Mouse (Mus musculus) kidney, adult 10 weeks (tissue): ENCODE data around the gene Ffar1. TPM values are rescaled to one million over a fixed set of nuclear protein-coding genes. Genes with fewer than 3 reads are reported as not detected.

Source experiments
- polyA plus RNA-seq: library from polyadenylated mRNA; stranded (reverse); fragments of 350-450 nt; fragmentation: Illumina TruSeq; extraction: RNeasy Lipid Tissue Mini Kit (QIAGEN cat#74804); gene quantifications from one replicate; pipeline ENCODE4 v1.2.3, GENCODE M21; 2014; ENCODE audit warnings: low read depth, low replicate concordance

Gene Ffar1
- not detected for polyA plus RNA-seq

DNA sequence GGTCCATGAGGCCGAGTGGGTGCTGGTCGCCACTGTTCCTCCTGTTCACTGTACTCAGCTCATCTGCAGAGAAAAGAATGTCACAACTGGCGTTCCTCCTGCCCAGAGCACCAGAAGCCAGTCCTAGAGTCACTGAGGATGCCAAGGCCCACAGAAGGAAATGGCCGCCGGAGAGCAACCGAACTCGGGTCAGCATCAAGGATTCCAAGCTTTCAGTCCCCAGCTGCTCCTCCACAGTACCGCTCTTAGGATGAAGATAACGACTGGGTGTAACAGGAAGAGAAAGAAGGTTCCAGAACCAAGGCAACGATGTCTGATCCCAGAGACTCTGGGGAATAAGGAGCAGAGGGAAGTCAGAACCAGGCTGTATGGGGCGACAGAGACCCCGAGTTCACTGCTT, at the start of gene Ffar1:
Gene Ffar1 (minus strand): TSS at position 101 of the 400 bp plus-strand sequence.

DNA sequence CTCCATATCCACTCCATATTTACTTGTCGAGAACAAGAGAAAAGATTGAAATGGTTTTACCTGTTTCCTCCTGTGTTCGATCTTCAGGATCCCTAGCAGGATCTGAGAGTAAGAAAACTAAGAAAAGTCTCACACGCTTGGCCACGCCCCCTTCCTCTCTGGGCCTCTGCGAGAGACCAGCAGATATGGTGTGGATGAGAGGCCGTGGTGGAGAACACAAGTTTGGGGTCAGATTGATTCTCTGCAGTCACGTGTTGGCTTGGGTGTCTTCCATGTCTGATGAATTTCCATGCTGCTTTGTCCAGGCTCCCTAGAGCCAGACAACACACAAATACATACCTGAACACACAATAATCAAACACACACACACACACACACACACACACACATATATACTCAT, 18.8 kb upstream of the Ffar1 start, which contains the start of gene Cd22:
Gene Cd22 (minus strand): TSS at position 167 of the 400 bp plus-strand sequence.

DNA sequence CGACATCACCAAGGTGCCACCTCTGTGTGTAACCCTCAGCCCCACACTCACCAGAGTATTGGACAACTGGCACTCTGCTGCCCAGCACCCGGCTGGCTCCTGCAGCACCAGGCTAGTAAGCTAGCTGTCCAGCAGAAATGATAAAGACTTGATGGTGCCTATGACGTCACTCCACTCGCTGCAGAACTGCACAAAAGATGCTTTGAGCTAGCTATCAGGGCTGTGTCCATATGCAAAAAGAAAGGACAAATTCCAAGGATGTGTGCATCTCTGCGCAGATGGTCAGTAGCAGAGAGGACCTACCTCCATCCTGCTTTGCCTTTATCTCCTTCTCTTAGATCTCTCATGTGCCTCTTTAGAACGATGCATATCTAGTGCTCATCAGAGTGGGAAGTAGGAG, 5.3 kb downstream of the Ffar1 start, which contains the start of gene Ffar3:
Gene Ffar3 (minus strand): TSS at position 101 of the 400 bp plus-strand sequence.

DNA sequence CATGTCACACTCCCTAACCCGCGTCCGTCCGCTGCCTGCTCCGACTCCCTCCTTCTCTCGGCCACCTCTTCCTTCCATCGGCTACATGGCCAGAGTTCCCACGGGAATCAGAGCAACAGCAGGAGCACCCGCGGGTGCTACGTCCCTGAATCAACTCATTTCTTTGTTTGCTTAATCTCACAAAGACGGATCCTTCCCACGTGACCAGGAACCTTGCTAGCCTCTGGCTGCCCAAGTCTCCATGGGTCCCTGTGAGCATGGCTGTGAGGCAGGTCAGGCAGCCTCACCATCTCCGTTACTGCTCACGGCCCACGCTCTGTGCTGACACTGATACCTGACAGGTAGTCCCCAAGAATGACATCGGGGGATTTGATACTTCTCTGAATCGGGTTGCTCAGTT, 37.7 kb downstream of the Ffar1 start, which contains the start of gene Ffar2:
Gene Ffar2 (minus strand): TSS at position 101 of the 400 bp plus-strand sequence.

Other genes with a start within 250 kb of the Ffar1 start
- not detected for gene Upk1a, start 248.7 kb downstream of the Ffar1 start, polyA plus RNA-seq
- gene Cox6b1, start 235.4 kb downstream of the Ffar1 start, polyA plus RNA-seq, result 1,773 TPM
- gene Etv2, start 225.7 kb downstream of the Ffar1 start, polyA plus RNA-seq, result not detected
- gene Rbm42, start 211.2 kb downstream of the Ffar1 start, polyA plus RNA-seq, result 0.40 TPM
- gene Haus5, start 196.6 kb downstream of the Ffar1 start, polyA plus RNA-seq, result 1.5 TPM
- gene Pmis2, start 190.0 kb downstream of the Ffar1 start, polyA plus RNA-seq, result not detected
- gene 2200002J24Rik, start 162.6 kb downstream of the Ffar1 start, polyA plus RNA-seq, result not detected
- 6.0 TPM for gene Atp4a, start 149.4 kb downstream of the Ffar1 start, polyA plus RNA-seq
- 25.1 TPM for gene Tmem147, start 132.0 kb downstream of the Ffar1 start, polyA plus RNA-seq
- not detected for gene Gapdhs, start 117.9 kb downstream of the Ffar1 start, polyA plus RNA-seq
- gene Sbsn, start 110.1 kb downstream of the Ffar1 start, polyA plus RNA-seq, result 0.24 TPM
- not detected for gene Dmkn, start 97.8 kb downstream of the Ffar1 start, polyA plus RNA-seq
- not detected for gene Krtdap, start 73.7 kb downstream of the Ffar1 start, polyA plus RNA-seq
- not detected for gene Ffar2, start 37.8 kb downstream of the Ffar1 start, polyA plus RNA-seq
- not detected for gene Ffar3, start 5.4 kb downstream of the Ffar1 start, polyA plus RNA-seq
- not detected for gene Cd22, start 18.8 kb upstream of the Ffar1 start, polyA plus RNA-seq
- gene Mag, start 53.3 kb upstream of the Ffar1 start, polyA plus RNA-seq, result not detected
- gene Hamp2, start 63.1 kb upstream of the Ffar1 start, polyA plus RNA-seq, result not detected
- gene Hamp, start 82.5 kb upstream of the Ffar1 start, polyA plus RNA-seq, result not detected
- 37.8 TPM for gene Usf2, start 95.2 kb upstream of the Ffar1 start, polyA plus RNA-seq
- gene Lsr, start 111.9 kb upstream of the Ffar1 start, polyA plus RNA-seq, result 1.5 TPM
- 3.2 TPM for gene Fam187b, start 112.2 kb upstream of the Ffar1 start, polyA plus RNA-seq
- gene Fxyd5, start 180.9 kb upstream of the Ffar1 start, polyA plus RNA-seq, result 3.3 TPM
- gene Fxyd7, start 189.9 kb upstream of the Ffar1 start, polyA plus RNA-seq, result not detected
- gene Fxyd1, start 195.6 kb upstream of the Ffar1 start, polyA plus RNA-seq, result not detected
- gene Lgi4, start 197.8 kb upstream of the Ffar1 start, polyA plus RNA-seq, result 0.12 TPM
- not detected for gene Fxyd3, start 215.1 kb upstream of the Ffar1 start, polyA plus RNA-seq